12 mouse cellular contexts compared by ENCODE assay signal in genomic region chr2:79964964-79965363, GRCm38 (mm10).
"Had no signal": no experiment of that assay in that cellular context is flagged by ENCODE, and none has a peak within 500 bp of the region (broad histone marks: within the 10 kb centered on the region; RNA-seq: fewer than 3 reads in every experiment).

No protein-coding gene starts in this region.

- H3K4me1 ChIP-seq: intestine, embryonic 15.5 days; limb, embryonic 15.5 days; liver, embryonic 15.5 days; midbrain, embryonic 10.5 days; neural tube, embryonic 13.5 days had no signal

- H3K9me3 ChIP-seq: intestine, embryonic 15.5 days; limb, embryonic 15.5 days; liver, embryonic 15.5 days; midbrain, embryonic 10.5 days; neural tube, embryonic 13.5 days had no signal

- H3K4me3 ChIP-seq: intestine, embryonic 15.5 days; left cerebral cortex, adult 2 months; limb, embryonic 15.5 days; liver, embryonic 15.5 days; midbrain, embryonic 10.5 days; neural tube, embryonic 13.5 days had no signal

- H3K36me3 ChIP-seq: intestine, embryonic 15.5 days; limb, embryonic 15.5 days; liver, embryonic 15.5 days; midbrain, embryonic 10.5 days; neural tube, embryonic 13.5 days had no signal

- DNase-seq: lung, embryonic 14.5 days; lung, postnatal 10 days; lung, postnatal 4 days; retina, postnatal 1 day; thymus, postnatal 36 days had no signal

- H3K4me2 ChIP-seq: intestine, embryonic 15.5 days; limb, embryonic 15.5 days; liver, embryonic 15.5 days; lung, embryonic 14.5 days; neural tube, embryonic 13.5 days had no signal

- H3K9ac ChIP-seq: intestine, embryonic 15.5 days; limb, embryonic 15.5 days; liver, embryonic 15.5 days; lung, embryonic 14.5 days; neural tube, embryonic 13.5 days had no signal

- H3K27ac ChIP-seq: intestine, embryonic 15.5 days; left cerebral cortex, adult 2 months; limb, embryonic 15.5 days; liver, embryonic 15.5 days; midbrain, embryonic 10.5 days; neural tube, embryonic 13.5 days had no signal

- ATAC-seq: intestine, embryonic 15.5 days; midbrain, embryonic 16.5 days had no signal

- H3K27me3 ChIP-seq: intestine, embryonic 15.5 days; limb, embryonic 15.5 days; liver, embryonic 15.5 days; neural tube, embryonic 13.5 days had no signal
